Mouse (Mus musculus) layer of hippocampus, postnatal 36 days (tissue): ENCODE measurements at regions not wholly inside any gene's neighbourhood (a gene's known extent, or its start where the extent isn't known, plus 50 kb on each side); places are given as distances from the start of the nearest gene placed in this dataset.

ENCODE experiments used
- DNase-seq, 2 experiments: peaks; one replicate each; pipeline ENCODE4 v3.0.0; 2022

- DNase-seq = no peak
Measured at GRCm38 (mm10) chr10:99467319-99467842, 204.3 kb downstream of the Dusp6 start.

GRCm38 (mm10) chr10:99468971-99469370, 205.9 kb downstream of the Dusp6 start:
- no peak for DNase-seq

GRCm38 (mm10) chr10:99471832-99472497, 208.9 kb downstream of the Dusp6 start:
- DNase-seq = no peak

- DNase-seq = no peak
Measured at GRCm38 (mm10) chr10:99472806-99473205, 209.8 kb downstream of the Dusp6 start.

GRCm38 (mm10) chr10:99473758-99474157, 210.7 kb downstream of the Dusp6 start:
- no peak for DNase-seq

GRCm38 (mm10) chr10:99474546-99474945, 211.5 kb downstream of the Dusp6 start:
- no peak for DNase-seq

GRCm38 (mm10) chr10:99476214-99476613, 213.2 kb downstream of the Dusp6 start:
- DNase-seq = no peak

GRCm38 (mm10) chr10:99476776-99477175, 213.7 kb downstream of the Dusp6 start:
- no peak for DNase-seq

- peak; percentile 37 to 40 for DNase-seq
Measured at GRCm38 (mm10) chr10:99480573-99480972, 217.5 kb downstream of the Dusp6 start.

GRCm38 (mm10) chr10:99482009-99482408, 219.0 kb downstream of the Dusp6 start:
- no peak for DNase-seq

- peak in 1 of 2 experiments; percentile 25 for DNase-seq
Measured at GRCm38 (mm10) chr10:99488195-99489080, 225.4 kb downstream of the Dusp6 start.

- DNase-seq = no peak
Measured at GRCm38 (mm10) chr10:99511514-99512237, 247.8 kb downstream of the Csl start.

GRCm38 (mm10) chr10:99517944-99518343, 241.5 kb downstream of the Csl start:
- DNase-seq = no peak

GRCm38 (mm10) chr10:99519479-99519878, 240.0 kb downstream of the Csl start:
- no peak for DNase-seq

- no peak for DNase-seq
Measured at GRCm38 (mm10) chr10:99523817-99524216, 235.6 kb downstream of the Csl start.

- DNase-seq = peak; percentile 49 to 51
Measured at GRCm38 (mm10) chr10:99524273-99525212, 234.9 kb downstream of the Csl start.

- no peak for DNase-seq
Measured at GRCm38 (mm10) chr10:99526148-99526547, 233.3 kb downstream of the Csl start.

- no peak for DNase-seq
Measured at GRCm38 (mm10) chr10:99526561-99526960, 232.9 kb downstream of the Csl start.

- no peak for DNase-seq
Measured at GRCm38 (mm10) chr10:99531104-99531503, 228.4 kb downstream of the Csl start.

GRCm38 (mm10) chr10:99531556-99531955, 227.9 kb downstream of the Csl start:
- DNase-seq = no peak

- DNase-seq = no peak
Measured at GRCm38 (mm10) chr10:99531992-99532391, 227.5 kb downstream of the Csl start.

- no peak for DNase-seq
Measured at GRCm38 (mm10) chr10:99532697-99533119, 226.8 kb downstream of the Csl start.
